Mouse (Mus musculus) adrenal gland, postnatal 14 days (tissue): ENCODE measurements around the gene Lcp1. TPM values are rescaled to one million over a fixed set of nuclear protein-coding genes. Genes with fewer than 3 reads are reported as not detected.

Experiments
- DNase-seq: peaks from one replicate; pipeline ENCODE4 v3.0.0; 2021; ENCODE audit warnings: mixed read lengths
- total RNA-seq: library from RNA; stranded (reverse); gene quantifications from 2 replicates; pipeline ENCODE4 v1.2.3, GENCODE M21; 2021

The Lcp1 gene
- total RNA-seq, 1 experiment from 2014 or later = 13.7 TPM

- DNase-seq = no peak
Measured at GRCm38 (mm10) chr14:75176425-75177045, 45.6 kb downstream of the Lcp1 start.

GRCm38 (mm10) chr14:75177400-75177799 is 46.5 kb downstream of the Lcp1 start:
- DNase-seq = no peak

GRCm38 (mm10) chr14:75178384-75178793 is 47.5 kb downstream of the Lcp1 start:
- no peak for DNase-seq

GRCm38 (mm10) chr14:75178801-75179211 is 47.9 kb downstream of the Lcp1 start:
- DNase-seq = no peak

- peak; percentile 29 for DNase-seq
Measured at GRCm38 (mm10) chr14:75179255-75179963, 48.5 kb downstream of the Lcp1 start.

GRCm38 (mm10) chr14:75180551-75180978 is 49.7 kb downstream of the Lcp1 start:
- no peak for DNase-seq

GRCm38 (mm10) chr14:75181062-75181935 is 50.4 kb downstream of the Lcp1 start:
- DNase-seq = no peak

GRCm38 (mm10) chr14:75182378-75182777 is 51.5 kb downstream of the Lcp1 start:
- no peak for DNase-seq

- no peak for DNase-seq
Measured at GRCm38 (mm10) chr14:75182831-75183230, 51.9 kb downstream of the Lcp1 start.

- DNase-seq = no peak
Measured at GRCm38 (mm10) chr14:75184069-75184790, 53.3 kb downstream of the Lcp1 start.

- no peak for DNase-seq
Measured at GRCm38 (mm10) chr14:75185796-75186594, 55.1 kb downstream of the Lcp1 start.

- no peak for DNase-seq
Measured at GRCm38 (mm10) chr14:75186858-75187415, 56.0 kb downstream of the Lcp1 start.

GRCm38 (mm10) chr14:75188521-75188920 is 57.6 kb downstream of the Lcp1 start:
- no peak for DNase-seq

- no peak for DNase-seq
Measured at GRCm38 (mm10) chr14:75189031-75189430, 58.1 kb downstream of the Lcp1 start.

GRCm38 (mm10) chr14:75190683-75191082 is 59.8 kb downstream of the Lcp1 start:
- no peak for DNase-seq

GRCm38 (mm10) chr14:75192427-75192826 is 61.5 kb downstream of the Lcp1 start:
- no peak for DNase-seq

GRCm38 (mm10) chr14:75192858-75193257 is 62.0 kb downstream of the Lcp1 start:
- DNase-seq = no peak

GRCm38 (mm10) chr14:75195530-75195929 is 64.6 kb downstream of the Lcp1 start:
- DNase-seq = no peak

- DNase-seq = peak; percentile 71
Measured at GRCm38 (mm10) chr14:75197027-75197426, 66.1 kb downstream of the Lcp1 start.

GRCm38 (mm10) chr14:75197660-75198059 is 66.8 kb downstream of the Lcp1 start:
- DNase-seq = no peak
